Mouse (Mus musculus) neural tube, embryonic 15.5 days (tissue): ENCODE data around the gene Tet1. TPM values are rescaled to one million over a fixed set of nuclear protein-coding genes. Genes with fewer than 3 reads are reported as not detected.

Source experiments
- ATAC-seq: fragments of 200-750 bp; cut with Nextera tagmentation; 2 replicates; pipeline ENCODE4 v1.8.0; 2017; ENCODE audit warnings: mild to moderate bottlenecking, moderate TSS enrichment, moderate library complexity; ENCODE audit not compliant: low FRiP score
- H3K27ac ChIP-seq: fragments of 300-500 bp; sonication (generic); replicated peaks from 2 replicates; pipeline ENCODE4 v1.5.1; 2015; ENCODE audit warnings: mild to moderate bottlenecking, inconsistent platforms
- H3K27me3 ChIP-seq: fragments of 300-500 bp; sonication (generic); replicated peaks from 2 replicates; pipeline ENCODE4 v1.6.1; 2015; ENCODE audit warnings: inconsistent platforms
- H3K36me3 ChIP-seq: fragments of 300-500 bp; sonication (generic); 2 replicates; pipeline ENCODE4 v1.6.1; 2015; ENCODE audit warnings: inconsistent platforms
- H3K4me1 ChIP-seq: fragments of 300-500 bp; sonication (generic); 2 replicates; pipeline ENCODE4 v1.6.1; 2015; ENCODE audit warnings: inconsistent platforms
- H3K4me2 ChIP-seq: fragments of 300-500 bp; sonication (generic); 2 replicates; pipeline ENCODE4 v1.6.1; 2015; ENCODE audit warnings: inconsistent platforms, mild to moderate bottlenecking, moderate library complexity
- H3K4me3 ChIP-seq: fragments of 300-500 bp; sonication (generic); replicated peaks from 2 replicates; pipeline ENCODE4 v1.5.1; 2015; ENCODE audit warnings: mild to moderate bottlenecking, inconsistent platforms
- H3K9ac ChIP-seq: fragments of 300-500 bp; sonication (generic); replicated peaks from 2 replicates; pipeline ENCODE4 v1.6.1; 2015; ENCODE audit warnings: mild to moderate bottlenecking, inconsistent platforms
- H3K9me3 ChIP-seq: fragments of 300-500 bp; sonication (generic); replicated peaks from 2 replicates; pipeline ENCODE4 v1.6.1; 2016; ENCODE audit warnings: inconsistent platforms
- WGBS: fragments of 180-500 bp; shearing (Covaris S2); methylation state at CpG from one replicate; pipeline ENCODE4 v1.1.7; 2015; ENCODE audit warnings: mixed read lengths; 5-methylcytosine and 5-hydroxymethylcytosine counted together
- polyA plus RNA-seq: library from polyadenylated mRNA; unstranded; fragments of >200 nt; fragmentation: Nextera tagmentation; extraction: Ambion mirVana; gene quantifications from 2 replicates; pipeline ENCODE4 v1.2.1, GENCODE M21; 2015

Gene Tet1
- polyA plus RNA-seq, 1 experiment from 2014 or later = 37.8 TPM

DNA sequence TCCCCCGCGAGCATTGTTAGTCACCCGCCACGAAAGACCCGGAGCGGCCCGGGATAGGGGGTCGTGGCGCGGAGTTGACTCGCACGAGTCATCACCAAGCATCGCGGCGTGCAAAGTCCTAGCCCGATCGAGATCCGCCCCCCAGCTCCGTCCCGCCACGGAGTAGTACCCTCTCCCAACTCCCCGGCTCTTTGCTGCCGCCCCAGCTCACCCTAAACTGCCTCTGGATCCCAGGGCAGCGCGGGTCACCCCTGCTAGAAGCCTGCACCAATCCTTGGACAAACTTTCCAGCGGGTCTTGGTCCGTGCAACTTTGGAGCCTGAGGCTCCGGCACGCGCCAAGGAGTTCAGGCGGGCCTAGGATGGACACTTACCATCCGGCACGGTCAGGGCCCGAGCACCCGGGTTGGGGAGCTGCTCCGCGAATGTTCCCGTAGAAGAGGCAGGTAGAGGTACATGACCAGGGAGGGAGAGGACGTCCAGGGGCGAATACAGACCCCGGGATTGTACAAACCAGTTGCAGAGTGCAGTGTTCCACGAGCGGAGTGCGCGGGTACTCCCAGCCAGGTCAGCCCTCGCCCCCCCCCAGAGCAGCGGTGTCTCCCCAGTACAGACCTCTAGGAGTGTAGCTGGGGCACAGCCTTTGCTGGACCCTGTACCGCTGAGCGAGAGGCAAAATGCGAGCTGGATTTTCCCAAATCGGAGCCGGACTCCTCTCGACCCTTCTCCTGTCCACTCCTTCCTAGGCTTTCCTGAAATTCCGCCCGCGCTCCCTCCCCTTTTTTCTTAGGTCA lies 21.8 kb downstream of the Tet1 start:
- Histone ChIP-seq H3K4me2 (peak overlapping the region; percentile 90), H3K27ac (no peak overlapping the region), H3K9me3 (no peaks in the 10 kb centered on the region), H3K4me1 (peaks cover 27% of the 10 kb centered on the region), H3K9ac (peak overlapping the region; percentile 53), H3K4me3 (peak overlapping the region; percentile 51), H3K27me3 (peaks cover 17% of the 10 kb centered on the region), H3K36me3 (no peaks in the 10 kb centered on the region)
- WGBS = under 1% methylated on average over 56 of the region's 56 CpGs
- ATAC-seq = peak; percentile 53

DNA sequence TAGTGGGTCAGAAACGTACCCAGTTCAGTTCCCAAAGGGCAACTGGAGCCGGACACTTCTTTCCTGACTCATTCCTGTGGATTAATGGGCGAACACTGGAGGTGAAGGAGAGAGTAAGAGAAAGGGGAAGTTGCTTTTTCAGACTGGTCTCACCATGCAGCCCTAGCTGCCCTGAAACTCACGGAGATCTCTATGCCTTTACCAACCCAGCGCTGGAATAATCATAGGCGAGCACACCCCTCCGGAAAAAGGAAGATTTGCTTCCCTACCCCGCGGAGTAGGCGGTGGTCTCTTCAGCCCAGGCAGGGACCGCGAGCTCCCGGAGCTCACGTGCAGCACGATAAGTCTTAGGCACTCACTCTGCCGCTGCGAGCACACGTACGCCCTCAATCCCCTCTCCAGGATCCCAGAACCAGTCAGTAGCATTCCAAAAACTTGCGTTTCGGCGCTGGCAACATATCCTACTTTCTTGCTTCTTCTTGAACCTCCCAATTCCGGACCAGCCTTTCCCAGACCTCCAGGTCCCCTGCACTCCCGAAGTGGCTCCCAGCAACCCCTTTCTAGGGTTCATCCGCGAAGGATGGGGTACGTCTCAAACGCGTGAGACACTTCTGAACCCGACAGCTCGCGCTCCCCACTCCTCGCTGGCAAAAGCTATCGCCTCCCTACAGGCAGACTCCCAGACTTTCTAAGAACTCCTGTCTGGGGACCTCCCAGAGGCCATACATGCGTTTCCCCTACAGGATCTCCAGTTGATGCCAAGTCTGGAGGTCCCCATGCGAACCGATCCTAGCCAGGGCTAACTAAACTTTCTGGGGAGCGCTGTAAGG lies 22.6 kb downstream of the Tet1 start:
- Histone ChIP-seq H3K27ac (no peak overlapping the region), H3K4me3 (peak overlapping the region; percentile 51), H3K4me1 (peaks cover 27% of the 10 kb centered on the region), H3K36me3 (no peaks in the 10 kb centered on the region), H3K4me2 (peak overlapping the region; percentile 90), H3K9me3 (no peaks in the 10 kb centered on the region), H3K27me3 (peaks cover 17% of the 10 kb centered on the region), H3K9ac (peak overlapping the region; percentile 53)
- peak; percentile 28 for ATAC-seq
- WGBS = under 1% methylated on average over 38 of the region's 38 CpGs

DNA sequence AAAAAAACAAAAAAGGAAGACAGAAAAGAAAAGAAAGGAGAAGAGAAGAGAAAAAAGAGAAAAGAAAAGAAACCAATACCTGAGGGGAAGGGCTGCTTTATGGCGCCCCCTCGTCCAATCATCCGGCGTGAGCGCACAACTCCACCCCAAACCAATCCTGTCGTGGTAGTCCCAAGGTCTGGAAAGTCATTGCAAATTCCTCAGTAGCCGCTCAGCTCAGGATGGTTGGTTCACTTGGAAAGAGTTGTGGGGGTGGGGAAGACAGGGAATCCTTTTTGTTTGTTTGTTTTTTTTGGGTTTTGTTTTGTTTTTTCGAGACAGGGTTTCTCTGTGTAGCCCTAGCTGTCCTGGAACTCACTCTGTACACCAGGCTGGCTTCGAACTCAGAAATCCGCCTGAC lies 23.3 kb downstream of the Tet1 start:
- Histone ChIP-seq H3K27me3 (peaks cover 17% of the 10 kb centered on the region), H3K4me2 (peak overlapping the region; percentile 90), H3K36me3 (no peaks in the 10 kb centered on the region), H3K9ac (no peak overlapping the region), H3K4me3 (peak overlapping the region; percentile 51), H3K4me1 (peaks cover 27% of the 10 kb centered on the region), H3K27ac (no peak overlapping the region), H3K9me3 (no peaks in the 10 kb centered on the region)
- ATAC-seq = no peak
- 27% methylated on average over 10 of the region's 10 CpGs for WGBS

DNA sequence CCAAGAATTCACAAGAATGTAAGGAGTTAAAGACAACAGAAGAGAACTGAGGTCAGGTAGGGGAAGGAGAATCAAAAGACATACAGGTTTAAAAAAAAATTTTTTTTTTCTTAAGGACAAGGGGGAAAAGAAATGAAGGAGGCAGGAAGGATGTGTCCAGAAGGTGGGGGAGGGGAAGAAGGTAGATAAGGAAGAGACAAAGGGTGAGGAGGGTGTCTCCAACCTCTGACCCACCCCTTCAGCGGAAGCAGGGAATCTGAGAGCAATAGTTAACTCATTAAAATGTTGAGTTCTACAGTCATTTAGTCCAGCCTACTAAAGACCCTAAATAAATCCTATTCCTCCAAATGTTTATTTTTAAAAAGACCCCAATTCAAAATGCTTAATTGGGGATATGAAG lies 24.3 kb downstream of the Tet1 start:
- no peak overlapping the region for H3K4me3 ChIP-seq
- 45% methylated on average over 1 of the region's 1 CpGs for WGBS
- H3K36me3 ChIP-seq = no peaks in the 10 kb centered on the region
- ATAC-seq = no peak
- H3K9me3 ChIP-seq = no peaks in the 10 kb centered on the region
- H3K4me2 ChIP-seq = no peak overlapping the region
- peaks cover 27% of the 10 kb centered on the region for H3K4me1 ChIP-seq
- no peak overlapping the region for H3K27ac ChIP-seq
- H3K9ac ChIP-seq = no peak overlapping the region
- peaks cover 17% of the 10 kb centered on the region for H3K27me3 ChIP-seq

DNA sequence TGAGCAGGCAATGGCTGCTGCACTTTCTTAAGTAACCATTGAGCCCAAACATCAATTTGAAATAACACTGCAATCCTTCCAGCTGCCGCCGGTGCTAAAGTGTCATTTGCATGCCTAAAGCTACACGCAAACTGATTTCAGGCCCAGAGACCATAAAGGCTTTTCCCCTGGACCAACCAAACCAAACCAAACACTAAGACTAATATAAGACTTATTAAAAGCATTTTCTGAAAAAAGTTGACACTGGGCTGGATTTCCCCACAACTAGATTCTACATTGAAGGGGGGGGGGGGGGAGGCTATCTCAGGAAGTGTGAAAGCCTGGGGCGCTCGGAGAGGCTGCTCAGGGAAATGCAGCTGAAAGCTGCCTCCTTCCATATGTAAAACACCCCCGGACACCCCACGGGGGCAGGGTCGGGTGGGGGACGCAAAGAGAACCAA lies 24.8 kb downstream of the Tet1 start:
- 6% methylated on average over 9 of the region's 9 CpGs for WGBS
- no peak overlapping the region for H3K4me2 ChIP-seq
- no peak overlapping the region for H3K9ac ChIP-seq
- no peak for ATAC-seq
- peaks cover 17% of the 10 kb centered on the region for H3K27me3 ChIP-seq
- no peaks in the 10 kb centered on the region for H3K9me3 ChIP-seq
- H3K4me1 ChIP-seq = peaks cover 27% of the 10 kb centered on the region
- H3K36me3 ChIP-seq = no peaks in the 10 kb centered on the region
- no peak overlapping the region for H3K27ac ChIP-seq
- H3K4me3 ChIP-seq = no peak overlapping the region

DNA sequence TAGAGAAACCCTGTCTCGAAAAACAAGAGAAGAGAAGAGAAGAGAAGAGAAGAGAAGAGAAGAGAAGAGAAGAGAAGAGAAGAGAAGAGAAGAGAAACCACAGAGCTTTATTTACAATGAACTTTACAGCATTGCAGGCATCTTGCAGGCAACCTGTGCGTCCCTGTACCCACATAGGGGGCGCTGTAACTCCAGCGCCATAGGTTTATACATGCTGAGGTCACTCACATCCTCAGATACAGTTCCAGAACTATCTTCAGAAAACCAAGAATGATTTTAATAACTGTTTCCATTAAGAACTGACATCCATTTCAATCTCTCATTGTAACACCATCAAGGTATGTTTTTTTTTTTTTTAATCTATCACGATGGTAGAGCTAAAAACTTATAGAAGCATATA lies 27.6 kb downstream of the Tet1 start:
- Histone ChIP-seq H3K27me3 (peaks cover 5% of the 10 kb centered on the region; the same call in 1 of the 2 replicates), H3K36me3 (0 out of 2 replicates have a peak, but pooled peaks cover 5% of the 10 kb centered on the region), H3K4me3 (no peak overlapping the region), H3K9ac (no peak overlapping the region), H3K9me3 (no peaks in the 10 kb centered on the region), H3K27ac (no peak overlapping the region), H3K4me1 (peaks cover 14% of the 10 kb centered on the region), H3K4me2 (no peak overlapping the region)
- ATAC-seq = no peak
- 55% methylated on average over 5 of the region's 5 CpGs for WGBS

DNA sequence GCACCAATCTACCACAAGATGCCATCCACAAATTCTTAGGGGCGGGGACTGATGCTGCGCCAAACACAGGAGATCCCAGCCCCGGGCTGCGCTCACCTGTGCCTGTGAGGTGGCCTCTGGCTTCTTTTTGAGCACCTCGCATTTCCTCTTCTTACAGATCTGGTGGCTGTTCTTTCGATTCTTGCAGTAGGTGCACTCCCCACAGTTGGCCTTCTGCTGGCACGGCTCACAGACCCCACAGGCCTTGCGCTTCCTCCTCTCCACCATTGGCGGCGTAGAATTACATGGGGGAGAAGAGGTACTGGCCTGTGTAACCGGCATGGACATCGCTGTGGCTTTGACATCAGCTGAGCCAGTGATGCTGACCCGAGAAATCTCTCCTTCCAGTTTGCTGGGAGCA lies 30.7 kb downstream of the Tet1 start:
- Histone ChIP-seq H3K4me2 (no peak overlapping the region), H3K9me3 (no peaks in the 10 kb centered on the region), H3K9ac (no peak overlapping the region), H3K4me3 (no peak overlapping the region), H3K27ac (no peak overlapping the region), H3K27me3 (no peaks in the 10 kb centered on the region), H3K4me1 (no peaks in the 10 kb centered on the region), H3K36me3 (0 out of 2 replicates have a peak, but pooled peaks cover 5% of the 10 kb centered on the region)
- 88% methylated on average over 13 of the region's 13 CpGs for WGBS
- no peak for ATAC-seq

DNA sequence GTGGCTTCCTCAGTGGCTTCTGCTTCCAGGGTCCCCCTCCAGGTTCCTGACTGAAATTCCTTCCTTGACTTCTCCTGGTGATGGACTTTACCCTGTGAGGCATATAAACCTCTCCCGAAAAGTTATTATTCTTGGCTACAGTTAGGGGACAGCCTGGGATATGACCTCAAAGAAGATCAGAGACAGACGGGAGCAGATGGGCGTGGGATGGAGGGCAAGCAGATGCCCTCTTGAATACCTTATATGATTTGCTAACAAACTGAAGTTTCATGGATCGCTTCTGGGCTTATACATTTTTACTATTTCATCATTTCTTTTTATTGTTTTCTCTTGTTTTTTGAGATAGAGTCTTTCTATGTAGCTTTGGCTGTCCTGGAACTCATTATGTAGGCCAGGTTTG lies 33.2 kb downstream of the Tet1 start:
- no peak overlapping the region for H3K27ac ChIP-seq
- H3K36me3 ChIP-seq = 0 out of 2 replicates have a peak, but pooled peaks cover 5% of the 10 kb centered on the region
- WGBS = 97% methylated on average over 4 of the region's 4 CpGs
- H3K9ac ChIP-seq = no peak overlapping the region
- no peak overlapping the region for H3K4me3 ChIP-seq
- H3K27me3 ChIP-seq = no peaks in the 10 kb centered on the region
- no peak overlapping the region for H3K4me2 ChIP-seq
- no peaks in the 10 kb centered on the region for H3K9me3 ChIP-seq
- no peak for ATAC-seq
- H3K4me1 ChIP-seq = no peaks in the 10 kb centered on the region

DNA sequence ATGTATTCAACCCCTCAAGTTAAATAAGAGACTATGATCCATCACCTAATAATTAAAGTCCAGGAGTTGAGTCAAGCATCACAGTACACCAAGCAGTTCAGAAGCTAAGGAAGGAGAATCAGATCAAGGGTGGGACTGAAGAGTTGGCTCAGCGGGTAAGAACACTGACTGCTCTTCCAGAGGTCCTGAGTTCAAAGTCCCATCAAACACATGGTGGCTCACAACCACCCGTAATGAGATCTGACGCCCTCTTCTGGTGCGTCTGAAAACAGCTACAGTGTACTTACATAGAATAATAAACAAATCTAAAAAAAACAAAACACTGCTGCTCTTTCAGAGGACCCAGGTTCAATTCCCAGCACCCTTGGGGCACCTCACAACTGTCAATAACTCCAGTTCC lies 34.0 kb downstream of the Tet1 start:
- no peak overlapping the region for H3K4me2 ChIP-seq
- 0 out of 2 replicates have a peak, but pooled peaks cover 5% of the 10 kb centered on the region for H3K36me3 ChIP-seq
- 85% methylated on average over 4 of the region's 4 CpGs for WGBS
- no peaks in the 10 kb centered on the region for H3K27me3 ChIP-seq
- no peaks in the 10 kb centered on the region for H3K9me3 ChIP-seq
- no peak overlapping the region for H3K9ac ChIP-seq
- no peaks in the 10 kb centered on the region for H3K4me1 ChIP-seq
- H3K4me3 ChIP-seq = no peak overlapping the region
- no peak overlapping the region for H3K27ac ChIP-seq
- ATAC-seq = no peak

DNA sequence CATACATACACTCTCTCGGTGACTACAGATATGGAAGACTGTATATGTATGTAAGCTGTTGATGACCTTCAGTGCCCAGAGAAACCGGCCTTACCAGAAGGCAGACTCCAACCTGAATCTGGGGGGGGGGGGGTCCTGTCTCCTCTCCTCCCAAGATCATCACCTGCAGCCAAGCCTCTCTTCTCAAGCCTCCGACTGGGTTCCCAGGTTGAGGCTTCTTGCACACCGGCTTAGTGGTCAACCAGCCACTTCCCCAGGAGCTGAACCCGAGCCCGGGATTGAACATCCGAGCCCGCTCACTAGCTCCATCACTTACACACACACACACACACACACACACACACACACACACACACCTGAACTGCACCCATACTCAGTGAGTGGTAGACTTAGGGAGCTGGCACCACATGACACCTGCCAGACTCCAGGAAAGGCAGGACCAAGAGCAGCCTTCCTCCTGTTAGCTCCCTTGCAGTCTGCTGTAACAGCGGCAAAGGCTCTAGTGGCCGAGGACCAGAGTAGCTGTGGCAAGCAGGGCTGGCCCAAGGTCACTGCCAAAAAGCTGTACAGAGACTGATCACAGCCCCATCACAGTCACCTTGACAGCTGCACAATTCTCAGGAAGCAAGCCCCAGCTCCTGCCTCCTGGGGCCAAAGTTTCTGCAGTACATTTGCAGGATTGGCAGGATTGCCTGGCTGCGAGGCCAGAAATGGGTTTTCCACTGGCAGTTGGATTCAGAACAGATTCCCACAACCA lies 42.6 kb downstream of the Tet1 start:
- 19% methylated on average over 11 of the region's 11 CpGs for WGBS
- Histone ChIP-seq H3K9me3 (no peaks in the 10 kb centered on the region), H3K4me1 (peaks cover 40% of the 10 kb centered on the region), H3K36me3 (no peaks in the 10 kb centered on the region), H3K9ac (peak overlapping the region; percentile 75), H3K27ac (peak overlapping the region; percentile 97), H3K4me2 (peak overlapping the region; percentile 71), H3K27me3 (no peaks in the 10 kb centered on the region), H3K4me3 (peak overlapping the region; percentile 56)
- ATAC-seq = peak; percentile 63
